Mouse (Mus musculus) myocyte (in vitro differentiated cells): ENCODE data around the gene Rela.

Experiments
- CEBPB ChIP-seq: IDR thresholded peaks from 2 replicates; pipeline ENCODE4 v1.6.1; 2011; ENCODE audit warnings: mild to moderate bottlenecking, moderate library complexity; ENCODE audit not compliant: poor library complexity, insufficient read depth, severe bottlenecking
- E2F4 ChIP-seq: IDR thresholded peaks from one replicate; pipeline ENCODE4 v1.6.1; 2011; ENCODE audit warnings: mild to moderate bottlenecking, control low read depth, moderate library complexity; ENCODE audit not compliant: insufficient read depth
- MAX ChIP-seq: IDR thresholded peaks from one replicate; pipeline ENCODE4 v1.6.1; 2011; ENCODE audit warnings: low read depth, mild to moderate bottlenecking, control low read depth
- MYOD1 ChIP-seq, 3 experiments: IDR thresholded peaks; one replicate each; pipeline ENCODE4 v1.6.1; 2011; ENCODE audit warnings: control low read depth in 2 of 3, low read depth in 2 of 3, mild to moderate bottlenecking in 2 of 3, moderate library complexity in 1 of 3; ENCODE audit not compliant: insufficient read length in 2 of 3, control insufficient read depth in 1 of 3
- MYOG ChIP-seq, 3 experiments: IDR thresholded peaks; one replicate each; pipeline ENCODE4 v1.6.1; 2011; ENCODE audit warnings: control low read depth in 2 of 3, low read depth in 2 of 3, mild to moderate bottlenecking in 2 of 3; ENCODE audit not compliant: insufficient read length in 2 of 3, control insufficient read depth in 1 of 3, insufficient read depth in 1 of 3
- POLR2A ChIP-seq: IDR thresholded peaks from one replicate; pipeline ENCODE4 v1.6.1; 2011; ENCODE audit warnings: low read depth, mild to moderate bottlenecking, control low read depth, moderate library complexity; ENCODE audit not compliant: insufficient read length
- POLR2AphosphoS2 ChIP-seq: IDR thresholded peaks from one replicate; pipeline ENCODE4 v1.6.1; 2011; ENCODE audit warnings: low read depth, control low read depth; ENCODE audit not compliant: insufficient read length
- REST ChIP-seq: IDR thresholded peaks from one replicate; pipeline ENCODE4 v1.6.1; 2011; ENCODE audit warnings: mild to moderate bottlenecking, control low read depth, moderate library complexity; ENCODE audit not compliant: insufficient read depth, insufficient read length
- SRF ChIP-seq: IDR thresholded peaks from one replicate; pipeline ENCODE4 v1.6.1; 2011; ENCODE audit warnings: low read depth; ENCODE audit not compliant: control insufficient read depth, insufficient read length
- TCF12 ChIP-seq: IDR thresholded peaks from one replicate; pipeline ENCODE4 v1.6.1; 2011; ENCODE audit warnings: mild to moderate bottlenecking, control low read depth; ENCODE audit not compliant: poor library complexity, insufficient read depth, severe bottlenecking
- USF1 ChIP-seq: IDR thresholded peaks from one replicate; pipeline ENCODE4 v1.6.1; 2011; ENCODE audit warnings: low read depth, mild to moderate bottlenecking, control low read depth, moderate library complexity

GRCm38 (mm10) chr19:5651502-5652274 is 14.4 kb downstream of the Rela start:
- TF ChIP-seq POLR2A (no peak), MYOD1 (IDR thresholded peaks at IDR 0.05; ENCODE audit: control insufficient read depth in 1 of 3, insufficient read length in 2 of 3, low read depth in 2 of 3) (no peak), REST (no peak), POLR2AphosphoS2 (no peak), USF1 (no peak), CEBPB (no peak), TCF12 (no peak), SRF (no peak), MAX (no peak), E2F4 (no peak), MYOG (IDR thresholded peaks at IDR 0.05; ENCODE audit: control insufficient read depth in 1 of 3, insufficient read depth in 1 of 3, insufficient read length in 2 of 3, low read depth in 2 of 3) (no peak)
